ENCODE assay signal across 19 mouse cellular contexts in genomic region chr7:78918686-78919085, GRCm38 (mm10). TPM values are rescaled to one million over a fixed set of nuclear protein-coding genes. Genes with fewer than 3 reads are reported as not detected.
DNase-seq lines count a peak whose midpoint lies in the region; ATAC-seq and TF ChIP-seq lines count a peak whose summit lies in the region.
"Had no signal": no experiment of that assay in that cellular context is flagged by ENCODE, and none has a peak within 500 bp of the region (broad histone marks: within the 10 kb centered on the region; RNA-seq: fewer than 3 reads in every experiment).

No protein-coding gene starts in this region.

- TF ChIP-seq CTCF in E14TG2a.4 (conservative IDR thresholded peaks at IDR 0.05; ENCODE audit: low read length): no peak
- no peak for TF ChIP-seq CTCF in forebrain, postnatal 0 days (IDR thresholded peaks at IDR 0.05; ENCODE audit: low read depth)

- no peak overlapping the region for H3K27ac ChIP-seq in embryonic facial prominence, embryonic 13.5 days
- no peak overlapping the region for H3K27ac ChIP-seq in embryonic facial prominence, embryonic 10.5 days (replicated peaks)
- H3K27ac ChIP-seq in embryonic facial prominence, embryonic 15.5 days (replicated peaks): no peak overlapping the region
- H3K27ac ChIP-seq in forebrain, postnatal 0 days (ENCODE audit: low read depth, low read length): no peak overlapping the region
- H3K27ac ChIP-seq: embryonic facial prominence, embryonic 12.5 days; forebrain, embryonic 13.5 days; heart, embryonic 13.5 days; hindbrain, embryonic 13.5 days; lung, embryonic 15.5 days; midbrain, embryonic 10.5 days; neural tube, embryonic 13.5 days had no signal

- H3K4me1 ChIP-seq in embryonic facial prominence, embryonic 13.5 days: peaks cover 7% of the 10 kb centered on the region; the same call in 1 of the 2 replicates
- peaks cover 7% of the 10 kb centered on the region; the same call in 1 of the 2 replicates for H3K4me1 ChIP-seq in embryonic facial prominence, embryonic 10.5 days
- H3K4me1 ChIP-seq in E14TG2a.4 (replicated peaks; ENCODE audit: low read depth, low read length): peaks cover 43% of the 10 kb centered on the region
- peaks cover 4% of the 10 kb centered on the region for H3K4me1 ChIP-seq in embryonic facial prominence, embryonic 15.5 days
- no peaks in the 10 kb centered on the region for H3K4me1 ChIP-seq in forebrain, postnatal 0 days (ENCODE audit: insufficient read depth)
- H3K4me1 ChIP-seq: embryonic facial prominence, embryonic 12.5 days had no signal

- H3K9ac ChIP-seq in embryonic facial prominence, embryonic 13.5 days: no peak overlapping the region
- no peak overlapping the region for H3K9ac ChIP-seq in embryonic facial prominence, embryonic 15.5 days
- H3K9ac ChIP-seq in forebrain, postnatal 0 days: no peak overlapping the region
- H3K9ac ChIP-seq: embryonic facial prominence, embryonic 12.5 days; forebrain, embryonic 13.5 days; heart, embryonic 13.5 days; hindbrain, embryonic 13.5 days; lung, embryonic 15.5 days; neural tube, embryonic 13.5 days had no signal

- WGBS in embryonic facial prominence, embryonic 13.5 days: 41% methylated on average over 4 of the region's 4 CpGs
- 58% methylated on average over 4 of the region's 4 CpGs for WGBS in embryonic facial prominence, embryonic 10.5 days
- WGBS in embryonic facial prominence, embryonic 15.5 days: 38% methylated on average over 4 of the region's 4 CpGs
- WGBS in forebrain, postnatal 0 days: 60% methylated on average over 4 of the region's 4 CpGs

- no peak overlapping the region for H3K4me2 ChIP-seq in embryonic facial prominence, embryonic 13.5 days
- H3K4me2 ChIP-seq in embryonic facial prominence, embryonic 15.5 days (replicated peaks): no peak overlapping the region
- H3K4me2 ChIP-seq in forebrain, postnatal 0 days (ENCODE audit: low read depth): no peak overlapping the region
- H3K4me2 ChIP-seq: embryonic facial prominence, embryonic 12.5 days; forebrain, embryonic 13.5 days; heart, embryonic 13.5 days; hindbrain, embryonic 13.5 days; liver, embryonic 11.5 days; lung, embryonic 15.5 days; neural tube, embryonic 13.5 days had no signal

- intact Hi-C loops in left cerebral cortex, postnatal 4 days (cut with DNase I): no loop called here
- intact Hi-C loops in left cerebral cortex, postnatal 14 days (cut with DNase I): no loop called here

- no peaks in the 10 kb centered on the region; the same call in 1 of the 2 replicates for H3K27me3 ChIP-seq in embryonic facial prominence, embryonic 13.5 days
- peaks cover 14% of the 10 kb centered on the region for H3K27me3 ChIP-seq in embryonic facial prominence, embryonic 10.5 days (replicated peaks; ENCODE audit: low read depth, poor library complexity, severe bottlenecking)
- peaks cover 39% of the 10 kb centered on the region for H3K27me3 ChIP-seq in E14TG2a.4 (ENCODE audit: insufficient read depth, low read length)
- 0 out of 2 replicates have a peak, but pooled peaks cover 3% of the 10 kb centered on the region for H3K27me3 ChIP-seq in embryonic facial prominence, embryonic 15.5 days
- no peaks in the 10 kb centered on the region for H3K27me3 ChIP-seq in forebrain, postnatal 0 days (ENCODE audit: insufficient read depth, low read length)
- H3K27me3 ChIP-seq: embryonic facial prominence, embryonic 12.5 days; forebrain, embryonic 13.5 days; lung, embryonic 15.5 days; neural tube, embryonic 13.5 days had no signal

- ATAC-seq in embryonic facial prominence, embryonic 13.5 days (ENCODE audit: insufficient number of reproducible peaks, insufficient read depth, low FRiP score, low TSS enrichment, low read depth): peak; percentile 64; the same call in 1 of the 2 replicates
- ATAC-seq in embryonic facial prominence, embryonic 15.5 days (ENCODE audit: insufficient number of reproducible peaks, low FRiP score, low TSS enrichment, low read depth): peak; percentile 35; the same call in 1 of the 2 replicates
- no peak for ATAC-seq in forebrain, postnatal 0 days
- ATAC-seq: forebrain, embryonic 13.5 days; intestine, postnatal 0 days had no signal

- no peaks in the 10 kb centered on the region for H3K36me3 ChIP-seq in embryonic facial prominence, embryonic 13.5 days
- no peaks in the 10 kb centered on the region for H3K36me3 ChIP-seq in embryonic facial prominence, embryonic 10.5 days (replicated peaks)
- no peaks in the 10 kb centered on the region for H3K36me3 ChIP-seq in E14TG2a.4 (ENCODE audit: insufficient read depth, low read length)
- H3K36me3 ChIP-seq in embryonic facial prominence, embryonic 15.5 days: no peaks in the 10 kb centered on the region
- no peaks in the 10 kb centered on the region for H3K36me3 ChIP-seq in forebrain, postnatal 0 days (ENCODE audit: insufficient read depth)
- H3K36me3 ChIP-seq: embryonic facial prominence, embryonic 12.5 days; heart, embryonic 13.5 days; hindbrain, embryonic 13.5 days; lung, embryonic 15.5 days; midbrain, embryonic 10.5 days; neural tube, embryonic 13.5 days had no signal

- DNase-seq in embryonic facial prominence, embryonic 10.5 days (ENCODE audit: low spot score): no peak
- DNase-seq in left cerebral cortex, postnatal 4 days: peak; percentile 41
- DNase-seq in left cerebral cortex, postnatal 14 days (ENCODE audit: low spot score in 2 of 2): no peak
- no peak for DNase-seq in B cell, adult 2 months
- DNase-seq in forebrain, postnatal 0 days: no peak
- DNase-seq: layer of hippocampus, adult 9-11 months; thymus, postnatal 25 days had no signal

- no peaks in the 10 kb centered on the region for H3K9me3 ChIP-seq in embryonic facial prominence, embryonic 13.5 days
- H3K9me3 ChIP-seq in embryonic facial prominence, embryonic 10.5 days: no peaks in the 10 kb centered on the region
- H3K9me3 ChIP-seq in E14TG2a.4 (ENCODE audit: low read length): no peaks in the 10 kb centered on the region
- no peaks in the 10 kb centered on the region for H3K9me3 ChIP-seq in embryonic facial prominence, embryonic 15.5 days (replicated peaks)
- no peaks in the 10 kb centered on the region for H3K9me3 ChIP-seq in forebrain, postnatal 0 days (ENCODE audit: low read length)
- H3K9me3 ChIP-seq: embryonic facial prominence, embryonic 12.5 days; forebrain, embryonic 13.5 days; heart, embryonic 13.5 days; hindbrain, embryonic 13.5 days; lung, embryonic 15.5 days; midbrain, embryonic 10.5 days; neural tube, embryonic 13.5 days had no signal

- no peak overlapping the region for H3K4me3 ChIP-seq in embryonic facial prominence, embryonic 13.5 days
- no peak overlapping the region for H3K4me3 ChIP-seq in embryonic facial prominence, embryonic 10.5 days
- peak overlapping the region; percentile 7; the same call in 1 of the 2 replicates for H3K4me3 ChIP-seq in E14TG2a.4 (replicated peaks; ENCODE audit: low read length)
- no peak overlapping the region for H3K4me3 ChIP-seq in embryonic facial prominence, embryonic 15.5 days (replicated peaks)
- H3K4me3 ChIP-seq in forebrain, postnatal 0 days (ENCODE audit: low read depth, low read length): no peak overlapping the region
- H3K4me3 ChIP-seq: embryonic facial prominence, embryonic 12.5 days; forebrain, embryonic 13.5 days; heart, embryonic 13.5 days; hindbrain, embryonic 13.5 days; lung, embryonic 15.5 days; midbrain, embryonic 10.5 days; neural tube, embryonic 13.5 days had no signal

RNA-seq across cellular contexts. Expression of gene Isg20, which starts 5.5 kb away (rescaled TPM):
- polyA plus RNA-seq in embryonic facial prominence, embryonic 13.5 days (2015; fragmentation: Nextera tagmentation; extraction: Ambion mirVana): 0.49 and 1.4 TPM in 2 replicates
- 0.40 and 0.55 TPM in 2 replicates for polyA plus RNA-seq in embryonic facial prominence, embryonic 10.5 days (2016; fragmentation: Nextera tagmentation; extraction: Ambion mirVana)
- total RNA-seq in left cerebral cortex, postnatal 4 days (2021): under 1 TPM in 1 of 2 experiments, not detected in 1; 0.74 TPM
- total RNA-seq in left cerebral cortex, postnatal 14 days (2021): 1 to 10 TPM in 1 of 2 experiments, under 1 TPM in 1; 0.90 to 1.0 TPM
- polyA plus RNA-seq in embryonic facial prominence, embryonic 15.5 days (2015; fragmentation: Nextera tagmentation; extraction: Ambion mirVana): 6.1 and 6.5 TPM in 2 replicates
- 0.38 and 2.2 TPM in 2 replicates for total RNA-seq in forebrain, postnatal 0 days (2014; rRNA removed)
- 0.87 and 1.6 TPM in 2 replicates for polyA plus RNA-seq in forebrain, postnatal 0 days (2015; fragmentation: Nextera tagmentation; extraction: Ambion mirVana)
- polyA plus RNA-seq: forebrain, embryonic 13.5 days; neural tube, embryonic 13.5 days had no signal

RNA-seq across cellular contexts. Expression of gene Aen, which starts 23.0 kb away (rescaled TPM):
- polyA plus RNA-seq in embryonic facial prominence, embryonic 13.5 days (2015; fragmentation: Nextera tagmentation; extraction: Ambion mirVana): 33.8 and 41.8 TPM in 2 replicates
- 66.2 and 70.1 TPM in 2 replicates for polyA plus RNA-seq in embryonic facial prominence, embryonic 10.5 days (2016; fragmentation: Nextera tagmentation; extraction: Ambion mirVana)
- total RNA-seq in left cerebral cortex, postnatal 4 days (2021): 10 to 100 TPM; 42.3 to 51.3 TPM
- 10 to 100 TPM; 22.3 to 24.0 TPM for total RNA-seq in left cerebral cortex, postnatal 14 days (2021)
- 36.6 and 37.4 TPM in 2 replicates for polyA plus RNA-seq in embryonic facial prominence, embryonic 15.5 days (2015; fragmentation: Nextera tagmentation; extraction: Ambion mirVana)
- 40.5 and 43.1 TPM in 2 replicates for total RNA-seq in forebrain, postnatal 0 days (2014; rRNA removed)
- 57.7 and 58.9 TPM in 2 replicates for polyA plus RNA-seq in forebrain, postnatal 0 days (2015; fragmentation: Nextera tagmentation; extraction: Ambion mirVana)
